Mouse (Mus musculus) mouse embryonic stem cell (cell line): Measurements from ENCODE around the gene Ppm1f.
"Not testable (repeated sequence)": the region's sequence is repeated elsewhere in the genome, so short reads cannot be mapped to it uniquely, and the experiment has no call there.

Experiments
- in situ Hi-C, 2 experiments: fragments of 300-500 bp; cut with MboI; formaldehyde crosslinking; loops; 1 replicate in 1 of 2; 3 replicates in 1 of 2; pipeline ENCODE4 v1.14.3; 2019 to 2020; ENCODE audit warnings: low sequenced_read_pairs in 2 of 2, low pct_unique_long_range_greater_than_20kb in 1 of 2, mixed read lengths in 1 of 2; ENCODE audit not compliant: unreplicated experiment in 1 of 2

The Ppm1f gene

GRCm38 (mm10) chr16:16896382-16897055 is at the start of gene Ppm1f:
Gene Ppm1f (plus strand): TSS chr16:16896469.
- in situ Hi-C loops: loop anchor here in 1 of 2 experiments (25.0 kb wide), 2 partner anchors 584 to 1366 kb away; partner anchors contain the start of genes Gm49776 and Yars2

DNA sequence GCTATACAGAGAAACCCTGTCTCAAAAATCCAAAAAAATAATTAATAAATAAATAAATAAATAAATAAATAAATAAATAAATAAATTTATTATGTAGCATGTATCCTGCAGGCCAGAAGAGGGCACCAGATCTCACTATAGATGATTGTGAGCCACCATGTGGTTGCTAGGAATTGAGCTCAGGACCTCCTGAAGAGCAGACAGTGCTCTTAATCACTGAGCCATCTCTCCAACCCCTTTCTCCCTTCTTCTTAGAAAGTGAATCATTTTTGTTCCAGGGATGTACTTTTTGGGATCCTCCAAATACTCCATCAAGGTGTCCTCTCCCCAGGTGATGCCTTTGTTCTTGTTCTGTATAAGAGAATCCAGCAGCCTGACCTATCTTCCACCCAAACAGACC is 47.1 kb upstream of the Ppm1f start:
- in situ Hi-C loops: no loop called here

DNA sequence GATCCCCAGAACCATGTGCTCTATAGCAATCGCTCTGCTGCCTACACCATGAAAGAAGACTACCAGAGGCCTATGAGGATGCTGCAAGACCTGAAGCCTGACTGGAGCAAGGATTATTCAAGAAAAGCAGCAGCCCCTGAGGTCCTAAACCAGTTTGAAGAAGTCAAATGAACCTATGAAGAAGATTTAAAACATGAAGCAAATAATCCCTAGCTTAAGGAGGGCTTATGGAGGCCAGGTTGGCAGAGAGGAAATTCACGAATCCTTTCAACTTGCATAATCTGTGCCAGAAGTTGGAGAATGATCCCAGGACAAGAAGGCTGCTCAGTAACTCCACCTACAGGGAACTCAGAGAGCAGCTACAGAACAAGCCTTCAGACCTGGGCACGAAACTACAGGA is 43.9 kb upstream of the Ppm1f start:
- in situ Hi-C loops: no loop called here

DNA sequence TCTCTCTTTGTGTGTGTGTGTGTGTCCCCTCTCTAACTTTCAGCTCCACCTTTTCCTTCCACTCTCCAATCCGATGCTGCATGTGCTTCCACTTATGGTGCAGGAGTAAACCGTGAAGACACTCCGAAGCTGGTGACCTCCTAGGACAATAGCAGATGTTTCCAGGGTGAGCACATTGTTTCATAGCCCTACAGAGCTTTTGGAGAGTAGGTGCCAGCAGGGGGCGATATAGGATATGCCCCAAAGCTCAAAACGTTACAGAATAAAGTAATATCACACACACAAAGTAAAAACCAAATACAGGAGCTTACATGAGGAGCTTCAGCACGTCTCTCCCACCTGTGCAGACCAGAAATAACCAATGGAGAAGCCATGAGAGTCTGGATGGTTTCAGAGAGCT is 41.4 kb upstream of the Ppm1f start:
- in situ Hi-C loops: no loop called here

- in situ Hi-C loops: no loop called here
Observed at GRCm38 (mm10) chr16:16855541-16855940, 40.7 kb upstream of the Ppm1f start.

DNA sequence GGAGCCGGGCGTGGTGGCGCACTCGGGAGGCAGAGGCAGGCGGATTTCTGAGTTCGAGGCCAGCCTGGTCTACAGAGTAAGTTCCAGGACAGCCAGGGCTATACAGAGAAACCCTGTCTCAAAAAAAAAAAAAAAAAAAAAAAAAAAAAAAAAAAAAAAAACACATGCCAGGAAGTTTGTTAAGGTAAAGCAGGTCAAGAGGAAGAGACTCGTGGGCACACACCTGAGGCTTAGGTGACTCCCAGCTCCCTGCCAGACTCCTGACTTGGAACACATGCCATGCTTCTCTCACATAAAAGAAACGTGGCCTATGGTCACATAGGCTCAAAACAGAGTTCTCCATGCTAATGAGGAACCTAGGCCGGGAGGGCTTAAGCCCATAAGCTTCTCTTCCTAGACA is 40.2 kb upstream of the Ppm1f start:
- in situ Hi-C loops: not testable (repeated sequence)

DNA sequence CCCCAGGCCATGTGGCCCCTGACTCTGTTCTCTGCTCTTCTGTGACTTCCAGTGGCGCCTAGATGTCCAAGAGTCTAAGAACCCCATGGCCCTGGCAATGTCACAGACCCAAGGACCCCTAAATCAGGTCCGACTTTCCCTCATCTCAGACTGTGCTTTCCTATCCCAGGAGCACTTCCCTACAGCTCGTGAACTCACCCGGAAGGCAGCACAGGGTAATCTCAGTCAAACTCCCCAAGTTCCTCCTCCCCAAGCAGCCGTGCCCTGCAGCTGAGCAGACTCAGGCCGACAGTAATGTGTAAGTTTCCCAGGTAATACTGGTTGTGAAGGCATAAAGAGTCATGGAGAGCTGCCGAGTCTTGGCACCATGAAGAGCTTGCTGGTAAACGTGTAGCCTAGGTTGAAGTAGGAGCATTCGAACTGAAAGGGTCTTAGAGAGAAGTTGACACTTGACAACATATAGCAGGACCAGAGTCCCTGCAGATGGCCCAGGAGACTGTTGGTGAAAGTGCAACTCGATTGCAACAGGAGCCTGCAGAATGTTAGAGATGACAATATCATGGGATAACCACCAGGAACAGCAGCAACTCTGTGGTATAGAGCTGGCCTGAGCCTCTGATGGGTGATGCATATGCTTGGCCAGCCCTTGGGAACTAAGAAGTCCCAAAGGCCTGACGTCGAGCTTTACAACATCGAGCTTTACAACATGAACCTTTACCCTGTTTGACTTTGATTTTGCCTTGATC is 39.4 kb upstream of the Ppm1f start:
- in situ Hi-C loops: no loop called here

DNA sequence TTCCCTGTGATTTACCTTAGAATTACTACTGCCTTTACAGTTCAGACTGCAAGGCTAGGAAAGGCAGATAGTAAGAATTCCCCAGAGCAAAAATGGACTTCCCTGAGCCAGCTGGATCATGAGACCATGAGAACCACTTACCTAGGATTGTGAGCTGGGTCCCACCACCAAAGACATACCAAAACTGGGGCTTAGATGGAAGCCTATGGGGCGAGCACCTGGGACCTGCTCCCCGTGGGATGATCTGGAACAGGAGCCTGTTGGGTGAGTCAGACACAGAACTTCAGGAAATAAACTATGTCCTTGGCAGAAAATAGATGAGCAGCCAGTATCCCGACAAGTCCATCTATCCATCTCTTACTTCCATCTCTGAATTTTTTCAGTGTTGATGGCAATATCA is 34.0 kb upstream of the Ppm1f start:
- in situ Hi-C loops: no loop called here

DNA sequence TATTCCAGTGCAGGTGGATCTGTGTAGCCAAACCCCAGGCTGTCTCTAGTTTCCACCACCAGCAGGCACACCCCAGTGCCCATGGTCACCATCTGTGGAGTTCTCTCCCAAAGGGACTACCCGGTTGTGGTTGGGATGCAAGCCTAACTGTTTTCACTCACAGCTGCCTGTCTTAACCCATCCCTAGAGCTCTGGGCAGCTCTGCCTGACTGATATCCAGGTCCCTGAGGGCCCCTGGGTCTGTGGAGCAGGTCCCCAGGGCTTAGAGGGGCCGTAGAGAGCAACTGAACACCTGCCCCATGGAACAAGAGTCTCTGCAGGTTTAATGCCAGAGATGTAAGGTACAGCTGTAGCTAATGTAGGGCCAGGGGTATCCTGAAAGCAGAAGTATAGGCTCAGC is 32.3 kb upstream of the Ppm1f start, which contains the start of gene Igll1:
Gene Igll1, minus strand, starts transcription at position 8 of the 400 bp plus-strand sequence.
- in situ Hi-C loops: no loop called here

DNA sequence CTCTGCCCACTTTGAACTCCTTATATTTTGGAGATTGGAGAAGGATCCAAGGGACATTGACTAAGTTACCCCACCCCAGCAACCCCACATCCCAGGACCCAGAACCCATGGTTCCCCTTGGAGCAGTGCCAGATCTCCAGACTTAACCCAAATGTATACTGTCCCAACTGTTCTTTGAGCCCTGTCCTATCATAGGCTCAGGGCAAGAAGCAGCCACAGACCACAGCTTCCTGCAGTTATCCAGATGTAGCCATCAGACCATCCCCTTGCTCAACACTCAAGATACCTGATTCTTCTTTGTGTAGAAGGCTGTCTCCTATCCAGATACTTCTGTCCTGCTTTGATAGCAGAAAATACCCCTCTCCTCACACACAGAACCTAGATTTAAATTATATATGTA is 31.1 kb upstream of the Ppm1f start:
- in situ Hi-C loops: no loop called here

GRCm38 (mm10) chr16:16865696-16866561 is 30.3 kb upstream of the Ppm1f start:
- in situ Hi-C loops: no loop called here

GRCm38 (mm10) chr16:16870241-16870616 is 26.0 kb upstream of the Ppm1f start:
- in situ Hi-C loops: no loop called here

GRCm38 (mm10) chr16:16870617-16871331 is 25.5 kb upstream of the Ppm1f start, which contains the start of the genes Top3b and Vpreb1:
Gene Top3b (plus strand): TSS chr16:16870736.
Gene Vpreb1 (minus strand): TSS chr16:16870843.
- in situ Hi-C loops: no loop called here

DNA sequence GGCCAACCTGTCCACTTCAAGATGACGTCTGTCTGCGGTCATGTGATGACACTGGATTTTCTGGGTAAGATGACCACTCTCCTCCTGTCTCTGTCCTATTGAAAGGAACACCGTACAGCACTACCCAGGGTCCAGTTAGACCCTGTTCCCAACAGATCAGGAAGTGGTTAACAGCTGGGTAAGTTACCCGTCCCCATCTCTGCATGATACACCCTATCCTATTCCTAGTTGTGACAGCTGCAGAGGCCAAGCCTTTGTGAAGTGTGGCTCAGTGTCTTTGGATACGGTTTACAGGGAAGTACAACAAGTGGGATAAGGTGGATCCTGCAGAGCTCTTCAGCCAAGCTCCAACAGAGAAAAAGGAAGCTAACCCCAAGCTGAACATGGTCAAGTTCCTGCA is 17.2 kb upstream of the Ppm1f start:
- in situ Hi-C loops: loop anchor here in 1 of 2 experiments (25.0 kb wide), 2 partner anchors 567 to 1383 kb away; partner anchors contain the start of genes Gm49776 and Yars2

GRCm38 (mm10) chr16:16888341-16888740 is 7.9 kb upstream of the Ppm1f start:
- in situ Hi-C loops: loop anchor here in 1 of 2 experiments (25.0 kb wide), 2 partner anchors 576 to 1374 kb away; partner anchors contain the start of genes Gm49776 and Yars2

DNA sequence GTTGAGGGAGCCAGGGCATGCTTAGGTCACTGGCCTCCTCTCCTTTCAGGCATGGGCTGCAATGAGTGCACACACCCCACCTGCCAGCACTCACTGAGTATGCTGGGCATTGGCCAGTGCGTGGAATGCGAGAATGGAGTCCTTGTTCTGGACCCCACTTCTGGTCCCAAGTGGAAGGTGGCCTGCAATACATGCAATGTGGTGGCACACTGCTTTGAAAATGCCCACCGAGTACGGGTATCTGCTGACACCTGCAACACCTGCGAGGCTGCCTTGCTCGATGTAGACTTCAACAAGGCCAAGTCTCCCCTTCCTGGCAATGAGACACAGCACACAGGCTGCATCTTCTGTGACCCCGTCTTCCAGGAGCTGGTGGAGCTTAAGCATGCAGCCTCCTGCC is 3.9 kb upstream of the Ppm1f start:
- in situ Hi-C loops: loop anchor here in 1 of 2 experiments (25.0 kb wide), 2 partner anchors 580 to 1370 kb away; partner anchors contain the start of genes Gm49776 and Yars2

DNA sequence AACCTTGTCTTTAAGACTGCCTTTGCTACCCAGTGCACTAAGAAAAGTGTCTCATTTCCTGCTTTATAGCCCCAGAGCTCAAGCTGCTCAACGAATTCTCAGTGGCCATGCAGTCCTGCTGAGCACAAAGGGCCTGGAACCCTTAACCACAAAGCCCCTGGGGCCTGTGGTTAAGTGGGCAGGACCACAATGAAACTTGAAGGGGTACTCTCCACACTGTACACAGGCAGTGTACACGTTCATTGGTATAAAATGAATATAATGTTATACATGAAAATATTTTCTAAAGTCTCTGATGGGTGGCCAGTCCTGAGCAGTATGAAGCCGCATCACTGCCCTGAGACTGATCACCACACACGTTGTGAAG is 271 bp upstream of the Ppm1f start:
- in situ Hi-C loops: loop anchor here in 1 of 2 experiments (25.0 kb wide), 2 partner anchors 584 to 1366 kb away; partner anchors contain the start of genes Gm49776 and Yars2

GRCm38 (mm10) chr16:16897056-16897584 is 851 bp downstream of the Ppm1f start:
- in situ Hi-C loops: loop anchor here in 1 of 2 experiments (25.0 kb wide), 2 partner anchors 585 to 1365 kb away; partner anchors contain the start of genes Gm49776 and Yars2
